Mouse (Mus musculus) thymus, adult 2 months (tissue): ENCODE data around the gene Ssna1. TPM values are rescaled to one million over a fixed set of nuclear protein-coding genes. Genes with fewer than 3 reads are reported as not detected.
A peak's percentile ranks its signal among the peaks of the same experiment; 100 is the strongest.

ENCODE experiments used
- DNase-seq: peaks from one replicate; pipeline ENCODE4 v3.0.0; 2021
- H3K27ac ChIP-seq: fragments of 200-500 bp; 2 replicates; pipeline ENCODE4 v1.5.1; 2012; ENCODE audit warnings: low read length, control low read depth; ENCODE audit not compliant: control insufficient read depth, insufficient read depth
- H3K27me3 ChIP-seq: fragments of 200-500 bp; 2 replicates; pipeline ENCODE4 v1.6.1; 2012; ENCODE audit warnings: mild to moderate bottlenecking, low read length, moderate library complexity, mixed read lengths; ENCODE audit not compliant: control insufficient read depth, insufficient read depth
- H3K36me3 ChIP-seq: fragments of 200-500 bp; 2 replicates; pipeline ENCODE4 v1.6.1; 2012; ENCODE audit warnings: mild to moderate bottlenecking, low read length, moderate library complexity; ENCODE audit not compliant: control insufficient read depth, insufficient read depth
- H3K4me1 ChIP-seq: fragments of 200-500 bp; replicated peaks from 2 replicates; pipeline ENCODE4 v1.6.1; 2012; ENCODE audit warnings: low read length; ENCODE audit not compliant: control insufficient read depth, insufficient read depth
- H3K4me3 ChIP-seq: fragments of 200-500 bp; 2 replicates; pipeline ENCODE4 v1.5.1; 2012; ENCODE audit warnings: mild to moderate bottlenecking, low read length, control low read depth, moderate library complexity; ENCODE audit not compliant: control insufficient read depth, insufficient read depth
- CTCF ChIP-seq: fragments of 200-500 bp; IDR thresholded peaks from 2 replicates; pipeline ENCODE4 v1.5.1; 2012; ENCODE audit warnings: mild to moderate bottlenecking, control low read depth, low read length, moderate library complexity, borderline replicate concordance; ENCODE audit not compliant: control insufficient read depth, poor library complexity, insufficient read depth; ENCODE audit errors: extremely low read depth
- POLR2A ChIP-seq: fragments of 200-500 bp; IDR thresholded peaks from 2 replicates; pipeline ENCODE4 v1.6.1; 2012; ENCODE audit warnings: mild to moderate bottlenecking, low read length, control low read depth, moderate library complexity; ENCODE audit not compliant: control insufficient read depth, poor library complexity, insufficient read depth; ENCODE audit errors: extremely low read depth
- WGBS: fragments of 180-500 bp; shearing (Covaris S2); methylation state at CpG from one replicate; pipeline ENCODE4 v1.1.7; 2018; 5-methylcytosine and 5-hydroxymethylcytosine counted together
- polyA plus RNA-seq: library from polyadenylated mRNA; depleted of rRNA; stranded (reverse); fragments of >200 nt; gene quantifications from 2 replicates; pipeline ENCODE4 v1.2.3, GENCODE M21; 2012

Gene Ssna1
- polyA plus RNA-seq, 1 experiment: 182 TPM

DNA sequence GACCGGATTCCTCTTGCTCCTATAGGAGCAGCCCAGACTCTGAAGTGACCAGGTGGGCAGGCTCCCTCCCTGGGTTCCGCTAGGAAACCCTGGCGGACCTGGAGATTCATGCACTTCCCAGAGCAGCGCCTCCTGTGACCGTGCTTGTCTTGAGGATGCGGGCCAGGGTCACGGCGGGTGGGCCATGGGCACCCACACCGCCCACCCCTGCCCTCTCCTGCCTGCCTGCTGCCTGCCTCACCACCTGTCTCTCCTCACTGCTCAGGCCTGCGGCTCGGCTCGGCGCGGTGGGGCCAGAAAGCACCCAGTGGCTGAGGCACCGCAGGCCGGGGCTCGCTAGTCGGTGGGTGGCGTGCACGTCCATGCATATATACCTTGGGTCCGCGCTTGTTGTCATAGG lies 38.7 kb upstream of the Ssna1 start:
- Histone ChIP-seq H3K4me3 (no peak overlapping the region), H3K27me3 (peaks cover 9% of the 10 kb centered on the region; the same call in 1 of the 2 replicates), H3K36me3 (no peaks in the 10 kb centered on the region), H3K27ac (no peak overlapping the region), H3K4me1 (no peaks in the 10 kb centered on the region)
- DNase-seq: no peak
- WGBS: 6% methylated on average over 22 of the region's 22 CpGs
- TF ChIP-seq CTCF (no peak), POLR2A (no peak)

DNA sequence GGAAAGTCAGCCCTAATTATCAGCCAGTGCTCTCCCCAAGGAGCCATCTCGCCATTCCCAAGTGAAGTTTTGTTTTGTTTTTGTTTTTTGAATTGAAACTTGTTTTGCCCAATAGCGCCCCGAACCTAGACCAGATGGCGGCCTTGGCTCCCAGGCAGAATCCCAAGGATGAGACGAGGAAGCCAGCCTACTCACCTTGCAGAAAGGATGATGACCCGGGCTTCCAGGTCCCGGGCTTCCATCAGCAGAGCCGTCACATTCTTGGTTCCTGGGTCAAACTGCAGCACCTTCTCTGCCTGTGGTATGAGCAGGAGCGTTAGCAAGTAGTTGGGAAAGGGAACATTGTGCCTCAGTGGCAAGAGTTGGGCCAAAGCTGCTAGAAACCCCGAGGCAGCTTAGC lies 37.9 kb upstream of the Ssna1 start:
- Histone ChIP-seq H3K27me3 (peaks cover 9% of the 10 kb centered on the region; the same call in 1 of the 2 replicates), H3K27ac (no peak overlapping the region), H3K4me3 (no peak overlapping the region), H3K4me1 (peaks cover 2% of the 10 kb centered on the region), H3K36me3 (no peaks in the 10 kb centered on the region)
- TF ChIP-seq CTCF (no peak), POLR2A (no peak)
- WGBS: 60% methylated on average over 10 of the region's 10 CpGs
- DNase-seq: no peak

DNA sequence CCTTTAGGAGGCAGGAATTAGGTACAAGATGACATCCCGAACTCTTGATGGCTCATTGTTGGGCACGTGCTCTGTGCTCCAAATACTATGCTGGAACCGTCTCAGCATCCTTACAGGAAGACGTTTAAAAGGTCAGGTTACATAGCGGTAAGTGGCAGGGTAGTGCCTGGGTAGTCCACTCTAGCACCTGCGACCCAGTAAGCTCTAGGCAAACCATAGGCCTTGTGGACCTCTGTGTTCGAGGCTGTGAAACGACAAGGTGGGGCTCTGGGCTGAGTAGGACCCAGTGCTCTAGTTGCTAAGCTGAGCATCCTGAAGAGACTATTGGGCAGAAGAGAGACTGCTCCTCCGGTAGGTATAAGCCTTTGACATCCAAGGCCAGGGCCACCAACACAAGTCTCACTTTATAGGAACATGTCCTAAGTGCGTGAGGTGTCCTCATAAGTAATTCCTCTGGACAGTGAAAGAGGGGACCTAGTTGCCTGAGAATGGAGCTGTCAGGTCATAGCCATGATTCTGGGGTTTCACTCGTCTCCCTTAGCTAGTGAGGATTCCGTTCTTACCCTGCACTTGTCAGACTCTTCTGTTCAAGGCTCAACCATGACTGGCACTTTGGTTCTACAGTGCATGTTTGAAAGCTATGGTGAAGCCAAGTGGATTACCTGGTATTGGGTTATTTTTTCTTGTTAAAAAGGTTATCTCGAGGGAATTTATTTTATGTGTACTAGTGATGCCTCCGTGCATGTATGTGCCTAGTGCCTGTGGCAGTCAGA lies 33.5 kb upstream of the Ssna1 start:
- Histone ChIP-seq H3K4me3 (no peak overlapping the region), H3K27me3 (peaks cover 8% of the 10 kb centered on the region; the same call in 1 of the 2 replicates), H3K36me3 (no peaks in the 10 kb centered on the region), H3K4me1 (peaks cover 5% of the 10 kb centered on the region), H3K27ac (no peak overlapping the region)
- 56% methylated on average over 14 of the region's 14 CpGs for WGBS
- TF ChIP-seq POLR2A: no peak
- TF ChIP-seq CTCF: no peak
- DNase-seq: no peak

DNA sequence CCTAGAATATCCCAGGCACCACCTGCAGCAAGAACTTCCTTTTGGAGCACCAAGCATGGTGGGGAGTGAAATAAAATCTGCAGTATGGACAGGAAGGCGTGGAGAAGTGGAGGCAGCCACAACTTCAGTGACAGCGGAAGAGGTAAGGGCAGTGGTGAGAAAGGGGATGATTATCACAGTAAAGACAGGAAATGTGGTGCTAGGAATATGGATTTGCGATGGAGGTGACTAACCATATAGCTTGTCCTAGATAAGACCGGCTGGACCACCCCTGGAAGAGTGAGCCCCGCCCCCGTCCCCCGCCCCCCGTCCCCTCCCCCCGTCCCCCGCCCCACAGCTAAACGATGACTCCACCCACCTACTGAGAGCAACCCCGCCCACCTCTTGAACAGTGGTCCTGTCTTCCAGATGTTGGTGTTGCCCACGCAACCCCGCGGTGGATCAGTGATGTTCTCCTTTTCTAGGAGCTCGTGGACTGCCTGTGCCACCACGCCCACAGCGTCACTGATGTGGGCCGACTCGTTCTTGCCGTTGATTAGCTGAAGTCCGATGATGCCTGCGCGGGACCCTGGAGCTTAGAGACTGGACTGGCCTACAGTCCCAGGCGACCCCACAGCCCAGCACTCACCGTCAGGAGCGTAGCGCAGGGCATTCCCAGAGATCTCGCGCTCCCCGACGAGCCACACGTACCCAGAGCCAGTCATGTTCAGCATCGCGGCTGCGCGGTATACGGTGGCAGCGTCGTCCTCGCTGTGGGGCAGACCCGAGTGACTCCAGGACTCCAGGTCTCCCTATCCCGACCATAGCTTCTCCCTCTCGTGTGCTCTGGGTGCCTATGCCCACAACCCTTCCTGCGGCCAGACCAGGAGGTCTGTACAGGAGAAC lies 32.7 kb upstream of the Ssna1 start:
- H3K27me3 ChIP-seq: peaks cover 3% of the 10 kb centered on the region; the same call in 1 of the 2 replicates
- H3K4me1 ChIP-seq: peaks cover 5% of the 10 kb centered on the region
- DNase-seq: no peak
- H3K36me3 ChIP-seq: no peaks in the 10 kb centered on the region
- WGBS: 3% methylated on average over 45 of the region's 45 CpGs
- TF ChIP-seq CTCF (no peak), POLR2A (no peak)
- peak overlapping the region; percentile 22 for H3K4me3 ChIP-seq
- H3K27ac ChIP-seq: no peak overlapping the region

DNA sequence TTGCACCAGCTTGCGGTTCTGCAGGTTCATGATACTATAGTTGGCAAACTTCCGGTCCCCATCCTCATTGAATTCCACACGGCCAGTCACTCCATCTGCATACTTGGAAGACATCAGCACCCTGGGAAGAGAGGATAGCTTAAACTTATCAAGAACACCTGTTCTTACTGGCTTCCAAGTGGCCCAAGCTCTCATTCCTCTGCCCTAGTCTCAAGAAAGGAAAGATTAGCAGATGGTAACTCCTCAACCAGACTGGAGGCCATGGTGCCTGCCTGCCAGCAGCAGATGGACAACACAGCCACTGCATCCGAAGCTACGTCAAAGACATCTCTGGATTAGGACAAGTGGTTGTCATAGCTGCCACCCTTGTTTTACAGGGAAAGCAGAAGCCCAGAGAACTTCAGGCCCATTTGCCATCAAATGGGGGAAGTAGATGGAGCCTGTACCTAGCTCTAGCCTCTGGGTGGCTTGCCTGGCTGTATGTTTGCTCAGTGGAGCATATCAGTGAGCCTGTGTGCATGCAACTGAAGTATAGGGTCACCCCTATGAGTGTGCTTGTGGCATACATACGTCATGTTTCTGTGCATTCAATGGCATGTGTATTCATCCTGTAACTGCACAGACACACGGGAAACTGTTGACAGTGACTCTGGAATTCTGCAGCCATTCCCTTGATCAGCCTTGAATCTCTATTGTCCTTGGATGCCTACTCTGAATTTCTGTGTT lies 31.9 kb upstream of the Ssna1 start:
- TF ChIP-seq CTCF (no peak), POLR2A (no peak)
- Histone ChIP-seq H3K27ac (no peak overlapping the region), H3K4me1 (peaks cover 5% of the 10 kb centered on the region), H3K36me3 (no peaks in the 10 kb centered on the region), H3K4me3 (no peak overlapping the region), H3K27me3 (peaks cover 3% of the 10 kb centered on the region; the same call in 1 of the 2 replicates)
- WGBS: 68% methylated on average over 7 of the region's 7 CpGs
- DNase-seq: no peak

DNA sequence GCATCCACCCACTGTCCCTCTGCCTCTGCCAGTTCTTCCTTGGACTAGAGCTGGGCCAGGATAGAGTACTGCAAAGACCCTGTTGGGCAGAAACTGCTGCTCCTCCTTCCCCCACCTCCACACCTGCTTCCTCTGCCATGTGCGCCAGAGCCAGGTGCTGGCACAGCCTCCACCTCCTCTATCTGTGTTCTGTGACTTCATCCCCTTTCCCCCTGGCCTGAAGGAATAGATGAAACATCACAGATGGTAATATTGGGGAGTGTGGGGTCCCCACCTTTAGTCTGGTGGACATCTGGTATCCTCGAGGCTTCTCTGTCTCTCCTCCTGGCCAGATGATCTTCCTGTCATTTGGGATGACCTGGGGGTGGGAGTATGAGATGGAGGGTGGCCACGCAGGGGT lies 31.2 kb upstream of the Ssna1 start:
- H3K27ac ChIP-seq: no peak overlapping the region
- H3K27me3 ChIP-seq: peaks cover 3% of the 10 kb centered on the region; the same call in 1 of the 2 replicates
- TF ChIP-seq POLR2A (no peak), CTCF (no peak)
- H3K36me3 ChIP-seq: no peaks in the 10 kb centered on the region
- WGBS: 53% methylated on average over 3 of the region's 3 CpGs
- no peak overlapping the region for H3K4me3 ChIP-seq
- peaks cover 5% of the 10 kb centered on the region for H3K4me1 ChIP-seq
- no peak for DNase-seq
